Mouse (Mus musculus) megakaryocyte progenitor cell, adult 5-6 weeks (primary cell): ENCODE results near the gene Polrmt. TPM values are rescaled to one million over a fixed set of nuclear protein-coding genes. Genes with fewer than 3 reads are reported as not detected.
"Not testable (repeated sequence)": the region's sequence is repeated elsewhere in the genome, so short reads cannot be mapped to it uniquely, and the experiment has no call there.

Experiments used
- ATAC-seq: replicated peaks from 2 replicates; pipeline ENCODE4 v1.8.0; 2016; ENCODE audit warnings: mild to moderate bottlenecking, moderate TSS enrichment, inconsistent platforms; ENCODE audit not compliant: poor library complexity
- total RNA-seq, 2 experiments: library from RNA; stranded (forward) in 1 of 2; stranded (reverse) in 1 of 2; fragments of 157-497, 149-512 nt in 1 of 2; fragments of 200-1000 nt in 1 of 2; gene quantifications; 2 replicates each; pipeline versions ENCODE4 v1.2.3 to v1.2.4; 2015 to 2017

The Polrmt gene
- total RNA-seq, 2 experiments from 2014 or later: 14.6 to 36.9 TPM

DNA sequence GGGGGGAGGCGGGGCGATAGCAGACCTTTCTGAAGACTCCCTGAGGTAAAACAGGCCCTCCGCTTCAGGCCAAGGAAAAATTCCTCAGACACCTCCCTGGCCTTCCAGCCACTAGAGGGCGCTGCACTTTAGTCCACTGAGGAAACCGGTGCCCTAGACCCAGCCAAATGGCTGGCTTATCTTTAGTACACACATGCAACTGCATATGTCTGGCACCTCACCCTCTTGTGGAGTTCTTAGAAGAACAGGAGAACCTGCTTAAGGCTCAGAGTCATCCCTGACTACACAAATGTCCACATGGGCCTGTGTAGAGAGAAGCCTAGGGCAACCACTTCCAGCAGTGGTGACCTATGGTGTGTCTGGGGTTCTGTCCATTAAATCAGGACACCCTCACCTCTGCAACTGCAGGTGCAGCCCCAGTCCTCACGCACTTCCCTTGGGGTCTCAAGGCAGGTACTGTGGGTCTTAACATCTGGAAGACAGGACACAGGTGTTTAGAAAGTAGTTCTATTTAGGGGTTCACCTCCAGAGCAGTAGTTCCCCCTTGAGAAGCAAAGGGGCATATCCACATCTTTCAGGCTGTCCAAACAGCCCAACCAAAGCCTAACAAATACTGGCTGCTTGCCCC is 33.8 kb downstream of the Polrmt start:
- peak; percentile 83 for ATAC-seq

DNA sequence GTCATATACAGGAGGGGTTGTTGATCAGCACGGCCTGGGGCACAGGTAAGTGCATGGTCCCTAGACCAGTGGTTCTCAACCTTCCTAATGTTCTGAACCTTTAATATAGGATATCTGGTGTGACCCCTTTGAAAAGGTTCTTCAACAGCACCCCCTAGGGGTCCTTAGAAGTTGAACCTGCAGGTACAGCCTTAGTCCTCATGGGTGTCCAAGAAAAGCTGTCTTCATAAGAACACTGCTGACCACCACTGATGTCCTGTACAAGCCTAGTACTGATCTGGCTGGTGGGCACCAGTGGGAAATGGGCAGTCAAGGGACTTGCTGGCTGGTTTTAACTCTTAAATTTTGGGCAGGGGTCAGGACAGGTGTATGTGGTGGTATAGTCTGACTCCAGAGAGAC is 34.4 kb downstream of the Polrmt start:
- ATAC-seq: peak; percentile 27; the same call in 1 of the 2 replicates

DNA sequence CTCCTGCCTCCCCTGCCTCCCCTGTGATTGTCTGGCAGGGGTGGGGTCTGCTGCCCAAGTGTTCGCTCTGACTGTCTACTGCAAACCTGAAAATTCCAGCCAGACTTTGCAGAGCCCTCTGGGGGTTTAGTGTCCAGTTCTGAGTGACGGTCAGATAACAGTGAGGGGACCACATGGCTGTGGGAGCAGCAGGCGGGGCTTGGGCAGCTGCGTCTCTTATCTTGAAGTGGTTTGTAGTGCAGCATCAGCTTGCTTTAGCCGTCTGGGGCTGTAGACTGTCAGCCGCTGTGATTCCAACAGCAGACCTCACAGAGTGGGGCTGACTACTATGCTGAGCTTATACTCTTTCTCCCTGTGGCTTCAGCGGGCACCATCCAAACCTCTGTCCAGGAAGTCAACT is 37.1 kb downstream of the Polrmt start:
- ATAC-seq: no peak

DNA sequence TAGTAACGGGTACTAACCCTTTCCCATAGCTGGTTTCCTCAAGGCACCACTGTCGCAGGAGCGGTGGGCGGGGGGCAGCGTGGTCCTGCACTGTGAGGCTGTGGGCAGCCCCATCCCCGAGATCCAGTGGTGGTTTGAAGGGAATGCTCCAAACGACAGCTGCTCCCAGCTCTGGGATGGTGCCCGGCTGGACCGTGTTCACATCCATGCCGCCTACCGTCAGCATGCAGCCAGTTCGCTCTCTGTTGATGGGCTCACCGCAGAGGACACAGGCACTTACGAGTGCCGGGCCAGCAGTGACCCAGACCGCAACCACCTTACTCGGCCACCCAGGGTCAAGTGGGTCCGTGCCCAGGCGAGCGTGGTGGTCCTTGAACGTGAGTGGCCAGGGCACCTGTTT is 37.7 kb downstream of the Polrmt start:
- no peak for ATAC-seq

DNA sequence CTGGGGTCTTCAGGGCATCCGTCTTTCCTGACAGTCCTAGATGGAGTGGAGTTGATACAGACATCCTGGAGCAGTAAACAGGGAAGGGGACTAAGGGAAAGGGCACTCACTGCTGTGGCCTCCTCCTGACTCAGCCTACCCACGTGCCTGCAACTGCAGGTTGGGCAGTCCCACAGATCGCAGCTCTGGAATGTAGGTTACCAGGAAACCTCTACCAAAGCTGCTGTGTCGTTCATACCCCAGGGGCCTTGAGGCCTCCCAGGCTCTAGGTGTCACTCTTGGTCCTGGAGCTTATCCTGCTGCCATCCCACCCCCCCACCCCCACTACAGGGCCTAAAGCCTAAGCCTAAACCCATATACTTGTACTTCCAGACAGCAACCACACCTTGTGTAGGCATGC is 38.6 kb downstream of the Polrmt start:
- no peak for ATAC-seq

DNA sequence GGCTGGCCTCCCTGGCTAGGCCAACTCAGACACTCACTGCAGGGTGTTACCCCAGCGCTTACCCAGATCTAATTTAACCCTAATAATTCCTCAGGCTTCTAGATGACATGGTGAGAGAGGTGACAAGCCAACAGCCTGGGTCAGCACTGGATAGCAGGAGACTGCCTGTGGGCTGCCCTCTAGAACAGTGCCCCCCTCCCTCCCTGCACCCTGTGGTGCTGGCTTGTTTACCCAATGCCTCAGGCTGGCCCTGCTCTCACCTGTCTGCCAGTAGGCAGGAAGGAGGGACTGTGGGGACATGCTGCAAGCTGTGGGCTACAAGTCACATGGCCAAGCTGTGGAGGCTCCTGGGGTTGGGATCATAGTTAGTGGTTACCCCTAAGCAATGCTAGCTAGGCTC is 39.2 kb downstream of the Polrmt start:
- no peak for ATAC-seq

DNA sequence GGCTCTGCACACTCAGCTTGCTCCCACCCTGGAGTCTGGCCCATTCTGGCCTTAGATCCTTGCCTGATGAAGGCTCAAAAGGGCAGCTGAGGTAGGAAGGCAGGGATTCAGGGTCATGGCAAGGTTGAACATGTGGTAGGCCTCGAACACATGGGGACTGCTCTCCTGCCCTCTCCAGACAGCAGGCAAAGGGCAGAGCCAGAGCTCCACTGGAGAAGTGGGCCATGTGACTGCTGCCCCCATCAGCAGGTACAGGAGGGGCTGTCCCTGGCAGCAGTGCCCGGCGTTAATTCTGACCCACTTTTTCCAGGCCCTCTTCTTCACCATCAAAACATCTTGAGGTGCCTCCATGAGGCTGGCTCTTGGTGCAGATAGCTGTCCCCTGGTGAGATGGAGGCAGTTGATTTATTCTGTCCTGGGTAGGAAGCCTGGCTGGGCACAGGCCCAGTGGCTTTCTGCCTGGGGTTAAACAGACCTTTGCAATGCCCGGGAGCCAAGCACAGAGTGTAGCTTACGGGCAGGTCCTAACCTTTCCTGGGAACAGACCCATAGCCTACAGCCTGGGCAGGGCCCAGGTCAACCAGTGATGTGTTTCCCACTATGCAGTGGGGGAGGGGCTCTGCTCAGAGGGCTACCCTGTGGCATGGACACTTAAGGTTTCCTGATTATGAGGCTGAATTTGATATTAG is 39.8 kb downstream of the Polrmt start:
- ATAC-seq: no peak

DNA sequence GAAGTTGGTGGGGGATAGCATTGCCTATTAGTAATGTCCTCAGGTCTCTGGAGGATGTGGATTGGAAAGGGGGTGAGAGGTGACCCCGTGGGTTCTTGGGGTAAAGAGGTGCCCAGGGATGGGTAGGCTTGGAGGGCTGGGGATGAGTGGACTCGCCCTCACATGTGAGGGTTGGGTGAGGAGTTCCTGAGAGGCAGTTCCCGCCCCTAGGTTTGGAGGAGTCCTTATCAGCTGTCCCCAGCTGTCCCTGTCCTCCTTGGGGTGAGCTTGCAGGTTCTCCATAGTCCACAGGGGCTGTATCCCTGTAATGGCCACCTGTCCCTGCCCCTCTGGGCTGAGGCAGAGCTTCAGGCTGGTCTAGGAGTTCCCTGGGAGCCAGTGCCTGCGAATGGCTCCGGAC is 40.4 kb downstream of the Polrmt start:
- ATAC-seq: peak; percentile 63

DNA sequence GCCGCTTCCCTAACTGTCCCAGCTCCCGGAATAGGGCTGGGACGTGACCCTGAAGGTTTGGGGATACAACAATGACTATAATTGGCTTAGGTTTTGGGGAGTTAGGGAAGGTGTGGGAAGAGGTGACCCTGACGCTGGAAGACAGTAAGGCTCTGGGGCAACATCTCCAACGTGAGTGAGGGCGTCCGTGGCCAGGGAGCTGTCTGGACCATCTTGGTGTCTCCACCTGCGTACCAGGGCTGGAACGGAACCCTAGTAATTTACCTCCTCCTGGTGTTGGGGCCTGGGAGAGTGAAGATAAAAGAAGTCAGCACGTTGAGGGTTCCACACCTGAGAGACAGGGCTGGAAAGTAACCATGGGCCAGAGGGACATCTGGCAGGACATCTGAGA is 41.4 kb downstream of the Polrmt start:
- no peak for ATAC-seq

DNA sequence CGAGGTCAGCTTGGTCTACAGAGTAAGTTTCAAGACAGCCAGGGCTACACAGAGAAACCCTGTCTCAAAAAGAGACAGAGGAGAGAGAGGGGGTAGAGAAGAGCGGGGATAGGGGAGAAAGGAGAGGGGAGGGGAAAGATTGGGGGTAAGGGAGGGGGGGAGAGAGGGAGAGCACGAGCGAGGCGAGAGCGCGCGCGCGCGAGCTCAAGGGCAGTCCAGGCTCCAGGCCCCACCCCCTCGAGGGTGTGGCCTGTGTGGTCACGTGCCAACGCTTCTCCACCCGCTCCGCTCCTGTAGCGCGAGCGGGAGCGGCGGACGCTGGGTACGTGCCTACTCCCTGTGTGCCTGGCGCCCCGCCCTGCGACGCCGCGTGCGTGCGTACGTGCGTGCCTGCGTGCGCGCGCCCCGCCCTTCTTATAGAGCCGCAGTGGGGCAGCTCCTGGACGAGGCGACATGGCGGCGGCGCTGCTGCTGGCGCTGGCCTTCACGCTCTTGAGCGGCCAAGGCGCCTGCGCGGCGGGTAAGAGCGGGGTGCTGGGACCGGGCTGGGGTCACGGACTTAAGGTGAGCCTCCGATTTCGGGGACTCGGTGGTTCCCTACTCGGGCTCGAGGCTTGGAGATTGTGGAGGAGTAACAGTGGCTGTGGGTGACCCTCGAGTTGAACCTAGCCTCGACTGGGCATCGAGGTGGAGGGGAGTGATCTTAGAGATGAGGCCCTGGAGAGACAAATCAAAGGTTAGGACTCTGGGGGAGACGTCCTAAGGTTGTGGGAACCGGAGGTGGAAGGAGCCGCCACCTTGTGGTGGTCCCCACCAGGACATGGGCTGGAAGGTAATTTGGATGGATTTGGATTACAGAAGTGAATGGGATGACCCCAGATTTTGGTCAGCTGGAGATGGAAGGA is 42.1 kb downstream of the Polrmt start, which contains the start of gene Bsg:
TSS of gene Bsg (plus strand) at position 427 of the 905 bp plus-strand sequence.
- ATAC-seq: peak; percentile 88

DNA sequence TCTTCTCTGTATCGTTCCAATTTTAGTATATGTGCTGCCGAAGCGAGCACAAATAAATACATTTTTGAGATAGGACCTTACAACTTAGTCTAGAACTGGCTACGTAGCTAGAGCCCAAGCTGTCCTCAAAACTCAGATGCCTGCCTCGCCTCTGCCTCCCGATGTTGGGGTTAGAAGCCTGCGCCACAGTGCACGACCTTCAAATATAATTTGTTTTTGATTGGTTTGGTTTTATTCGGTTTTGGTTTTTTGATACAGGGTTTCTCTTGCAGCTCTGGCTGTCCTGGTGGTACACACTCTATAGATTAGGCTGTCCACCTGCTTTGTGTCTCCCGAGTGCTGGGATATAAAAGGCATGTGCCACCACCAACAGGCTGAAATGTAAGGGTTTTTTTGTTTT is 42.8 kb downstream of the Polrmt start:
- ATAC-seq: no peak

DNA sequence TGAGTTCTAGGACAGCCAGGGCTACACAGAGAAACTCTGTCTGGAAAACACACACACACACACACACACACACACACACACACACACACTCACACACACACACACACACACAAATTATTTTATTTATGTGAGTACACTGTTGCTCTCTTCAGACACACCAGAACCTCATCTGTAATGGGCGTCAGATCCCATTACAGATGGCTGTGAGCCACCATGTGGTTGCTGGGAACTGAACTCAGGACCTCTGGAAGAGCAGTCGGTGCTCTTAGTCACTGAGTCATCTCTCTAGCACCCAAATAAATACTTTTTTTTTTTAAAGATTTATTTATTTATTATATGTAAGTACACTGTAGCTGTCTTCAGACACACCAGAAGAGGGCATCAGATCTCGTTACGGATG is 43.4 kb downstream of the Polrmt start:
- not testable (repeated sequence) for ATAC-seq

DNA sequence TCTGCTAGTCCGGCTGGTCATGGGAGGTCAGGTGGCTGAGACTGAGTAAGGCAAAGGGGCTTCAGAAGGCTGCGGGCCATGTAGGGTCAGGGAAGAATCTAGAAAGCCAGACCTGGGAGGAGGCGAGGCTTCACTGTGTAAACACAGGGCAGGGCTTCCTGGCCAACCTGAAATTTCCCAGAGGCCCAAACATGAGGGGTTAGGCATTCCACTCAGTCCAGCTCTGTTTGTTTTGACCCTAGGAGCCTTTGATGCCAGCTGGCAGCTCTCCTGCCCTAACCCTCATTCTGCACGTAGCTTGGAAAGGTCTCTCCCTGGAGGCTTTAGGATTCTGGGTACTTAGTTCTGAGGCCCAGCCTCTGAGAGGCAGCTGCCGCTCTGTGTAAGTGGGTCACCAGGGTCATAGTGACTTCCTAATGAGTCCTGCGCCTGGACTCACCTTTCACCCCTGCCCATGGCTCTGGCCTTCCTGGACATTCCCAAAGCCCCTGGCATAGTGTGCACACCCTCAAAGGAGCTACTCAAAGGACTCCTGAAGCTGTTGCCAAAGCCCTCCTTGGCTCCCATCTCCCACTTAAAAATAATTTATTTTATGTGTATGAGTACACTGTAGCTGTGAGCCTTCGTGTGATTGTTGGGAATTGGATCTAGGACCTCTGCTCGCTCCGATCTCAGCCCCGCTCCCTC is 44.8 kb downstream of the Polrmt start:
- ATAC-seq: no peak

DNA sequence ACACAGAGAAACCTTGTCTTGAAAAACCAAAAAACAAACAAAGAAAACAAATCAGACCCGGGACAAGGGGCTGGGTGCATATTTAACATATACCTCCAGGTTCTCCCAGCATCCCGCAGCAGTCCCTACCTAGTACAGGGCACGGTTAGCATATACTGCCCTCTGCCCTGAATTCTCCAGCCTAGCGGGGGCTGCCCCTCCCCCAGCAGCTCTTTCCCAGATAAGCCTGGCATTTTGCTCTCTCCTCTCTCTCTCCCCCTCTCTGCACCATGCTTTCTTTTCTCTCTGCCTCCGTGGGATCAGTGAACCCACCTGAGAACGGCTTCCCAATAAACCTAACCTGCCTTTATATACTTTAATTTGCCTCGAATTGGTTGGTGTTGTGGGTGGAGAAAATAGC is 45.7 kb downstream of the Polrmt start:
- ATAC-seq: no peak

DNA sequence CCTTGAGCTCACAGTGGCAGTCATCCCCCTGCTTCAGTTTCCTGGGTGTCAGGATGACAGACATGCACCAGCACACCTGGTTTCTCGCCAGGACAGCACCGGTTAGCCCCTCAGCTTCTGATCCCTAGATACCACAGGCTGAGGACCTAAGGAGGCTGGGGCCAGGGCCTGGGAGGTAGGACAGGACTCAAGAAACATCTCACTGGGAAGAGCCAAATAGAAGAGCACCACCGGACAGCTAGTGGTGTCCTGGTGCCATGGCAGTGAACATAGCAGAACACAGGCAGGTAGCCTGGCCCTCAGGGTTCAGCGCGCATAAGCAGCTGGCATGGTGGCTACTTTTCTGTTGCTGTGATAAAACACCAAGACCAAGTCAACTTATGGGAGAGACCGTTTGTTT is 47.9 kb downstream of the Polrmt start:
- no peak for ATAC-seq

DNA sequence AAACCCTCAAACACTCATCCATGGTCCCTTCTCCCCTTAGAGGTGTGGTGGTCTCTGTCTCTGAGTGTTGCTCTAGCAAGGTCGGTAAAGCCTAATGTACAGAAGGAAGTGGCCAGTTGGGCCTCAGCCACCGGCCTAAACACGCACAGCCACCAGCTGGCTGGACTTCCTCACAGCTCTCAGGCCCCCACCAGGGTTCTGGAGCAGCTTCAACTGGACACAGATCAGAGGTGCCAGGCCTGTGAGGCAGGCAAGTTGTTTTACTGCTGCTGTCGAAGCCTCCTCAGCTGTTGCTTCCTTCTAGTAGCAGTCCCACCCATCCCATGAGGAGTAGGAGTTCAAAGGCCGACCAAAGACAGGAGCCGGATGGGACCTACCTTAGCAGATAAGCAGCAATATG is 48.5 kb downstream of the Polrmt start:
- ATAC-seq: no peak

DNA sequence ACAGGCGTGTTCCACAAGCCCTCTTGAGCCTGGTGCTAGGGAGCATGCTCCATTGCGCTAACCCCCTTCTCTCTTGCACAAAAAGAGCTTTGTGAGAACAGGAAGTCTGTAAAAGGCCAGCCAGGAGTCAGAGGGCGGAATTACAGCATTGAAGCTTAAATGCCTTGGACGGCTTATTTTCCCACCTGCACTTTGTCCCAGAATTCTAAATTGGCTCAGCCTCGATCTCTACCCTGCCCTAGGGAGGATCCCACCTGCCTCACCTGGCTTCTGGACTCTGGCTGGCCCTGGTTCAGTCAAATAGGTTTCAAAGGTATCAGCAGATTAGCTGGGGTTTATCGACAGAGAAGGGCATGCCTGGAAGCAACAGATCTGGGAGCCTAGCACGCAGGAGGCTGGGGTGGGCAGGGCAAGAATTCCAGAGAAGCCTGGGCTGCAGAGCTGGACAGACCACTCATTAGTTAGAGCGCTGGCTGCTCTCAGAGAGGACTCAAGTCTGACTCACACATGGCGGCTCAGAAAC is 50.2 kb downstream of the Polrmt start:
- ATAC-seq: peak; percentile 50

DNA sequence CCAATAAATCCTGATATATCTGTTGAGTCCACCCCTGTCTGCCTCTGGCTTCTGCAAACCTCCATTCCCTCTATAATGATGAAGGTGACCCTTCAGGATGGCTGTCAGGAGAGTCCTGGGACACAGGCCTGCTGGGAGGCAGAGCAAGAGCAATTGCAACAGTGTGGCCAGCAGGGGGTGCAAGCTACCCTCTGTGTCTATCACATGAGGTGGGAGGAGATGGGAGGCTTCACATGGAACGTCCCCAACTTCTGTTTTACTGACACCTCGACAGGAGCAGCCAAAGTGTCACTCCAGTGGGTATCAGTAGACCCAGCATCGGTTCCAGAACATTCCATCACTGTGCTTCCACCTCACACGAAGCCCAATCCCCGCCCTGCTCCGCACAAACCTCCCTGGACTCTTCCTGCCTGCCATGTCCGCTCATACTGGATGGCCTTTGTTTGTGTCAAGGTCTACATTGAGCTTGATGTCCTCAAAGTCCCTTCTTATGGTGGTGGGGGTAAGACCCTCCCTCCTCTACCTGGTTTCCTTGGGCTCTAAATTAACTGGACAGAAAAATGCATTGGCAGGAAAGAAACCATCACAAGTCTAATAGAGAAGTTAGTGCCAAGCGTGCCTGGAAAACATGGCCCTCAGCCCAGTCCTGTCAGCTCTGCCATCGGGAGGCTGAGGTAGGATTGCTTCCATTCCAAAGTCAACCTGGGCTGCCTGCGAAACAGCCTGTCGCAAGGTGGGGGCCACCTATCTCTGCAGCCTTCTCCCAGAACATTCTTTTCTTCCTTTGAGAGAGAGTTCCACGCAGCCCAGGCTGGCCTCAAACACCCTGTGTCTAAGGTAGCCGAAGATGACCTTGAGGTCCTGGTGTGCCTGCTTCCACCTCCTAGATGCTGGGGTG is 50.9 kb downstream of the Polrmt start:
- ATAC-seq: peak; percentile 94

DNA sequence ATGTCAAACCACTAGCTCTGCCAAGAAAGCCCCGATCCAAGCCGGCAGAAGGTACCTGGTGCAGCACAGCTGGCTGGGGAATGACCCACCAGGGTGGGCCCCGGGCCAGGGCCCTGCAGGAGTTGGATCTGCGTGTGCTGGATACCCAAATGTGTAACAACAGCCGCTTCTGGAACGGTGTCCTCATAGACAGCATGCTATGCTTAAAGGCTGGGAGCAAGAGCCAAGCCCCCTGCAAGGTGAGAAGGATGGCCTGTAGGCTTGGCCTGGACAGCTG is 52.1 kb downstream of the Polrmt start:
- ATAC-seq: no peak
